Mouse (Mus musculus) brain, embryonic 14.5 days (tissue): ENCODE results near the gene Adcy7.

Experiments used
- CTCF ChIP-seq: fragments of 200-500 bp; IDR thresholded peaks from 2 replicates; pipeline ENCODE4 v1.5.1; 2012; ENCODE audit warnings: inconsistent platforms, mild to moderate bottlenecking, moderate library complexity, borderline replicate concordance; ENCODE audit not compliant: insufficient read depth, insufficient read length; ENCODE audit errors: extremely low read depth
- POLR2A ChIP-seq: fragments of 200-500 bp; IDR thresholded peaks from 2 replicates; pipeline ENCODE4 v1.6.1; 2012; ENCODE audit warnings: mild to moderate bottlenecking, inconsistent platforms, borderline replicate concordance; ENCODE audit not compliant: poor library complexity, insufficient read depth, insufficient read length, severe bottlenecking; ENCODE audit errors: extremely low read depth

GRCm38 (mm10) chr8:88339887-88340695 lies 67.9 kb downstream of the Adcy7 start:
- no peak for TF ChIP-seq CTCF
- TF ChIP-seq POLR2A: no peak
